Mouse (Mus musculus): ENCODE data around the gene Psmd10.

The Psmd10 gene

GRCm38 (mm10) chrX:140956272-140956940 is at the start of gene Psmd10, which contains the start of gene Atg4a:
TSS of gene Psmd10 (minus strand) at chrX:140956728.
TSS of gene Atg4a (plus strand) at chrX:140956907.
- DNase-seq = peak; percentile 74 to 81

GRCm38 (mm10) chrX:140998885-140999284 is 42.4 kb upstream of the Psmd10 start:
- DNase-seq = no peak

GRCm38 (mm10) chrX:140997912-140998545 is 41.5 kb upstream of the Psmd10 start:
- no peak for DNase-seq

- DNase-seq = no peak
Measured at GRCm38 (mm10) chrX:140996909-140997516, 40.5 kb upstream of the Psmd10 start.

- no peak for DNase-seq
Measured at GRCm38 (mm10) chrX:140985256-140985655, 28.7 kb upstream of the Psmd10 start.

- DNase-seq = no peak
Measured at GRCm38 (mm10) chrX:140984795-140985194, 28.3 kb upstream of the Psmd10 start.

GRCm38 (mm10) chrX:140983206-140983960 is 26.9 kb upstream of the Psmd10 start:
- DNase-seq = no peak

GRCm38 (mm10) chrX:140980163-140980562 is 23.6 kb upstream of the Psmd10 start:
- DNase-seq = no peak

GRCm38 (mm10) chrX:140979546-140979945 is 23.0 kb upstream of the Psmd10 start:
- DNase-seq = no peak

GRCm38 (mm10) chrX:140978943-140979342 is 22.4 kb upstream of the Psmd10 start:
- DNase-seq = no peak

GRCm38 (mm10) chrX:140956959-140957358 is 431 bp upstream of the Psmd10 start:
- no peak for DNase-seq

GRCm38 (mm10) chrX:140953618-140954017 is 2.9 kb downstream of the Psmd10 start:
- no peak for DNase-seq

- DNase-seq = no peak
Measured at GRCm38 (mm10) chrX:140936271-140936670, 20.3 kb downstream of the Psmd10 start.

GRCm38 (mm10) chrX:140933263-140933662 is 23.3 kb downstream of the Psmd10 start:
- DNase-seq = no peak

GRCm38 (mm10) chrX:140932066-140932465 is 24.5 kb downstream of the Psmd10 start:
- DNase-seq = no peak

GRCm38 (mm10) chrX:140921321-140921720 is 35.2 kb downstream of the Psmd10 start:
- DNase-seq = no peak

GRCm38 (mm10) chrX:140907360-140907759 is 49.2 kb downstream of the Psmd10 start, which contains the start of gene Vsig1:
TSS of gene Vsig1 (plus strand) at chrX:140907608.
- DNase-seq = no peak

- no peak for DNase-seq
Measured at GRCm38 (mm10) chrX:140903487-140903886, 53.0 kb downstream of the Psmd10 start.
